Mouse (Mus musculus) kidney, adult 2 months (tissue): Measurements from ENCODE around the gene Pcgf6. TPM values are rescaled to one million over a fixed set of nuclear protein-coding genes. Genes with fewer than 3 reads are reported as not detected.

Experiments
- DNase-seq: peaks from one replicate; pipeline ENCODE4 v3.0.0; 2021
- H3K27ac ChIP-seq: fragments of 200-500 bp; 2 replicates; pipeline ENCODE4 v1.5.1; 2012; ENCODE audit warnings: low read depth, low read length, control low read depth, inconsistent platforms; ENCODE audit not compliant: insufficient read depth
- H3K27me3 ChIP-seq: fragments of 200-500 bp; replicated peaks from 2 replicates; pipeline ENCODE4 v1.6.1; 2012; ENCODE audit warnings: mild to moderate bottlenecking, moderate library complexity, low read length, inconsistent platforms; ENCODE audit not compliant: control insufficient read depth, insufficient read depth
- H3K36me3 ChIP-seq: fragments of 200-500 bp; 2 replicates; pipeline ENCODE4 v1.6.1; 2012; ENCODE audit warnings: mild to moderate bottlenecking, moderate library complexity, low read length, inconsistent platforms; ENCODE audit not compliant: control insufficient read depth, insufficient read depth
- H3K4me1 ChIP-seq: fragments of 200-500 bp; 2 replicates; pipeline ENCODE4 v1.6.1; 2011; ENCODE audit warnings: low read length; ENCODE audit not compliant: control insufficient read depth, insufficient read depth
- H3K4me3 ChIP-seq: fragments of 200-500 bp; 2 replicates; pipeline ENCODE4 v1.5.1; 2011; ENCODE audit warnings: mild to moderate bottlenecking, low read depth, low read length, control low read depth; ENCODE audit not compliant: insufficient read depth
- CTCF ChIP-seq: fragments of 200-500 bp; conservative IDR thresholded peaks from 2 replicates; pipeline ENCODE4 v1.5.1; 2011; ENCODE audit warnings: low read depth, mild to moderate bottlenecking, control low read depth, low read length, moderate library complexity, mixed read lengths; ENCODE audit not compliant: insufficient read depth, insufficient read length
- POLR2A ChIP-seq: fragments of 200-500 bp; IDR thresholded peaks from one replicate; pipeline ENCODE4 v1.6.1; 2011; ENCODE audit warnings: low read depth, low read length, control low read depth
- WGBS: fragments of 180-500 bp; shearing (Covaris S2); methylation state at CpG from one replicate; pipeline ENCODE4 v1.1.7; 2018; 5-methylcytosine and 5-hydroxymethylcytosine counted together
- polyA plus RNA-seq: library from polyadenylated mRNA; depleted of rRNA; stranded (reverse); fragments of >200 nt; gene quantifications from 2 replicates; pipeline ENCODE4 v1.2.3, GENCODE M21; 2012

Gene Pcgf6
- polyA plus RNA-seq, 1 experiment: 6.0 TPM

DNA sequence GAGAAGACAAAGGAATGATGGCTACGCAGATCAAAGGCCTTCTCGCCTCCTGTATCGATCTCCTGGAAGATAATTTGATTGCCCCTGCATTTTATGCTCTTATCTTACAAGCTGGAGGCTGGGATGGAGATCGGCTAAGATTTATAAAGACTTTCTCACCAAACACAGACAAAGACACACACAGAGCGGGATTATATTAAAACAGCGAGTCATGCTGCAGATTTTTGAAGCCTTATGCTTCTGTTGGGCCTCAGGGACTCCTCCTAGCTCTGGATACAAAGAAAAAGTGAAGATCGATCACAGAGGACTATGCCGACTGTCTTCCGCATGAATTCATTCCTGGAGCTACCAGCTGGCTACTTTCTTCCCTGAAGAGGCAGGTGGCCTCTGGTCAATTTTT lies 20.9 kb downstream of the Pcgf6 start:
- 75% methylated on average over 9 of the region's 9 CpGs for WGBS
- H3K36me3 ChIP-seq: no peaks in the 10 kb centered on the region; the same call in none of the 2 replicates
- no peaks in the 10 kb centered on the region for H3K4me1 ChIP-seq
- TF ChIP-seq CTCF (no peak), POLR2A (no peak)
- H3K4me3 ChIP-seq: no peak overlapping the region
- no peak overlapping the region for H3K27ac ChIP-seq
- DNase-seq: no peak
- H3K27me3 ChIP-seq: no peaks in the 10 kb centered on the region

DNA sequence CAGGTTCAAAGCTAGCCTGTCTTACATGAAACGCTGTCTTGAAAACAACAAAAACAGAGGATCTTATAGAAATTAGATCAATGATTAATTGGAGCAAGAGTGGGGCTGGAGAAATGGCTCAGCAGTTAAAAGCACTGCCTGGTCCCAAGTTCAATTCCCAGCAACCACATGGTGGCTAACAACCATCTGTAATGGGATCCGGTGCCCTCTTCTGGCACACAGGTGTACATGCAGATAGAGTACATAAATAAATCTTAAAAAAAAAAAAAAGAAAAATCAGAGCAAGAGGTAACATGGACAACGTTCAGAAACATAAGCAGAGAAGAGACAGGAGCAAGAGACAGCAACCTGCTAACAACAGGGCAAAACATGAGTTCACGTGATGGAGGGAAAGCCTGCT lies 24.2 kb downstream of the Pcgf6 start:
- Histone ChIP-seq H3K27me3 (no peaks in the 10 kb centered on the region), H3K4me3 (no peak overlapping the region), H3K4me1 (no peaks in the 10 kb centered on the region), H3K36me3 (no peaks in the 10 kb centered on the region), H3K27ac (no peak overlapping the region)
- no peak for TF ChIP-seq CTCF
- no peak for TF ChIP-seq POLR2A
- no peak for DNase-seq
- 76% methylated on average over 4 of the region's 4 CpGs for WGBS

DNA sequence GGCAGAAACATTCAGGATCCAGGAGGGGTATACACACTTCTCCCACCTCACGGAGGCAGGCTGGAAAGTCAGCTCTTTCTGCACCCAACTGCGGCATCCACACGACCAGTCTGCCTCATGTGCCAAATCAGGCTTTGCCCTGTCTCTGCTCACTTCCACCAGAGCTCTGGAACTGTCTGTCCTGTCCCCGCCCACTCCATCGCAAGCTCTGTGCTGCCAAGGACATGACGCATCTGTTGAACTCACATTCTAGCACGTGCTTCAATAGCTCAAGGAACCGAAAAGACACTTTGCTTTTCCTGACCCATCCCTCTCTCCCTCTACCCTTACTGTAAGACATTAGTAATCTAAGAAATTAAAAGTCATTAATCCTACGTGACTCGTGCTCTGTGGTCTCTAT lies 25.8 kb downstream of the Pcgf6 start:
- TF ChIP-seq POLR2A (no peak), CTCF (no peak)
- no peaks in the 10 kb centered on the region for H3K27me3 ChIP-seq
- H3K27ac ChIP-seq: no peak overlapping the region
- no peaks in the 10 kb centered on the region for H3K4me1 ChIP-seq
- no peak overlapping the region for H3K4me3 ChIP-seq
- WGBS: 69% methylated on average over 10 of the region's 10 CpGs
- no peak for DNase-seq
- no peaks in the 10 kb centered on the region for H3K36me3 ChIP-seq

DNA sequence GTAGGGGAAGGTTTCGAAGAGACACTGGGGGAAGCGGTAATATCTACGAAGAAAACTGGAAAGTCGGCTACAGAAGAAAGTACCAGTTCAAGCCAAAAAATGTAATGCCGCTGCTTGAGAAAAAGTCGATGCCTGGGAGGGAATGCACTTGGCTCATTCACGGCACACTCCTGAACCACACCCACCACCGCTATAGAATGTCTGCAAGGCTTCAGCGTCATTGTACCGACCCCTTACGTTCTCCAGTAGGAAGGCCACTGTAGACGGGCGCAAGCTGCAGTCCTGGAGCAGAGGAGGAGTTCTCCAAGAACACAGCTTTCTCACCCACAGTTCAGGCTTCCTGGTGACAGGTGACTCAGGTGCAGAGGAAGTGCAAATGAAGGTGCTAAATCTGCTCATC lies 27.2 kb downstream of the Pcgf6 start:
- H3K4me1 ChIP-seq: no peaks in the 10 kb centered on the region
- H3K4me3 ChIP-seq: no peak overlapping the region
- TF ChIP-seq CTCF: no peak
- no peak for TF ChIP-seq POLR2A
- no peak overlapping the region for H3K27ac ChIP-seq
- no peaks in the 10 kb centered on the region; the same call in 1 of the 2 replicates for H3K27me3 ChIP-seq
- DNase-seq: no peak
- 81% methylated on average over 13 of the region's 13 CpGs for WGBS
- no peaks in the 10 kb centered on the region for H3K36me3 ChIP-seq

DNA sequence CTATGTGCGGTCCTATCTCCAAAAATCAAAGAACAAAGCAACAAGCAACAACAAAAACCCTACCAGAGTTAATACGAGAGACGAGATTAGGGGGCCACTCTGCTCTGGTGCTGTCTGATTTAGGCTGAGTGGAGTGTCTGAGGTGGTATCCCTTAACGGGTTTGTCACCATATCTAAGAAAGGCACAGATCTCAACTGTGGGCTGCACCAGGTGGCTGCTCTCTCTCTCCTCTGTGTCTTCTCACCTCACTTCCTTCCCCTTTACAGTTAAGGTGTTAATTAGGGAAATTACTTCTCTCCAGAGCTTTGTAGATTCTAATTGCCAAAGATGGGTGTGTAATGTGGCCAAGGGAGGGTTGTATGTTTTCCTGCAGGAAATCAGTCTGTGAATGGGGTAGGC lies 28.0 kb downstream of the Pcgf6 start:
- H3K4me3 ChIP-seq: no peak overlapping the region
- WGBS: 79% methylated on average over 4 of the region's 4 CpGs
- H3K27ac ChIP-seq: no peak overlapping the region
- H3K4me1 ChIP-seq: no peaks in the 10 kb centered on the region
- no peaks in the 10 kb centered on the region for H3K36me3 ChIP-seq
- TF ChIP-seq POLR2A (no peak), CTCF (no peak)
- no peak for DNase-seq
- H3K27me3 ChIP-seq: no peaks in the 10 kb centered on the region; the same call in 1 of the 2 replicates

DNA sequence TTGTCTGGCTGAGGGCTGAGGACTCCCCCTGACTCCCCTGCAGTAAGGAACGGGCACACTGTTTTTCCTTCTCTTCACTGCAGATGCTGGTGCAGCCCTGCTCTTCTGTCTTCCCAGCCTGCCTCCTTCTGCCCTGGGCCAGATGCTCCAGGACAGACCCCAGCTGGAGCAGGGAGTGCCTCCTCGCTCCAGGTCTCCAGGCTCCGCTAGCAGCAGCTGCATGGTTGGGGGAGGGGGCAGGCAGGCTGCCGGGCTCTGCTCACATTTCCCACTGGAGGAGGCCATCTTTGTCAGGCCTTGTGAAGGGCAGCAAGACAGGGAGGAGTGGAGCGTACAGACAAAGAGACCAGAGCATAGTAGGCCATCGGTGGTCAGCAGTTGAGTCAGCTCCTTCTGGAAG lies 31.4 kb downstream of the Pcgf6 start:
- Histone ChIP-seq H3K4me3 (no peak overlapping the region), H3K27me3 (peaks cover 3% of the 10 kb centered on the region; the same call in 1 of the 2 replicates), H3K4me1 (no peaks in the 10 kb centered on the region), H3K36me3 (no peaks in the 10 kb centered on the region), H3K27ac (no peak overlapping the region)
- DNase-seq: no peak
- TF ChIP-seq POLR2A: no peak
- TF ChIP-seq CTCF: no peak
- 22% methylated on average over 6 of the region's 6 CpGs for WGBS

DNA sequence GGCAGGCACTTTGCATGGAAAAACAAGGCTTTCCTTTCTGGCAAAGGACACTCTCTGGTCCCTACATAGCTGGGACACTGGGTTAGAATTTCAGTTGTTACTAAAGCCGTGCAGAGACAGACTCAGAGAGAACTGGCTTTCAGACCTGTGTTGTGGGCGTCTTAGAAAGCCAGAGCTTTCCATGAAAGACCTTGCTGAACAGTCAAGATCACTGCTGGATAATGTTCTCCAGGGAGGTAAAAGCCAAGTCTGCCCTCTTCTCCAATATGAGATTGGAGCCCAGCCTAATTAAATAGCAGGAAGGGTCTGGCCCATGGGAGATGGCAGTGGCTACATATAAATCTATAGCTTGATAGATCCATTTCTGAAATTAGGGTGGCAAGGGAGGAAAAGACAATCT lies 32.4 kb downstream of the Pcgf6 start:
- no peak for DNase-seq
- 29% methylated on average over 2 of the region's 2 CpGs for WGBS
- Histone ChIP-seq H3K4me1 (no peaks in the 10 kb centered on the region), H3K4me3 (no peak overlapping the region), H3K36me3 (no peaks in the 10 kb centered on the region), H3K27ac (no peak overlapping the region), H3K27me3 (peaks cover 4% of the 10 kb centered on the region; the same call in 1 of the 2 replicates)
- TF ChIP-seq CTCF (no peak), POLR2A (no peak)

DNA sequence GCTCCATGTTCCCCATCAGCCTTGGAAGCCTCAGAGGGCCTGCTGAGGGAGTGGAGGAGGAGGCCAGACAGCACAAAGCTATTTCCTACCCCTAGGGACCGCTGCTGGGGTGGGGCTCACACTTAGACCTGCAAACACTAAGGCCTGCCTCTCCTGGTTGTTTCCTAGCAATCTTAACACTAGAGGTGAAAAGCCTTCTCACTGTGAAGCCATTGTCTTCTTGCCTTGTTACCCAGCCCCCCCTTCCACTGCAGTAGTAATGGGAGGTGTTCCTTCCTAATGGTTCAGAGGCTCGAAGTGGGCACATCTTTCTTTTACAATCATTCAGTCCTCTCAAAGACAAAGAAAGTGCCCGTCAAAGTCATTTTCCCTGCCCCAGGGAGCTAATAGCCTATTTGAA lies 32.9 kb downstream of the Pcgf6 start:
- peaks cover 6% of the 10 kb centered on the region for H3K27me3 ChIP-seq
- H3K4me1 ChIP-seq: no peaks in the 10 kb centered on the region
- TF ChIP-seq POLR2A (no peak), CTCF (no peak)
- 3% methylated on average over 3 of the region's 3 CpGs for WGBS
- no peak overlapping the region for H3K4me3 ChIP-seq
- no peak for DNase-seq
- no peak overlapping the region for H3K27ac ChIP-seq
- no peaks in the 10 kb centered on the region for H3K36me3 ChIP-seq
